Mouse (Mus musculus) stomach, postnatal 0 days (tissue): ENCODE measurements around the gene Akr1b8.

ENCODE experiments used
- CTCF ChIP-seq: IDR thresholded peaks from 2 replicates; pipeline ENCODE4 v1.5.1; 2016; ENCODE audit warnings: antibody characterized with exemption, low read depth, mild to moderate bottlenecking, moderate library complexity
- EP300 ChIP-seq: optimal IDR thresholded peaks from 2 replicates; pipeline ENCODE3; 2016; ENCODE audit warnings: antibody characterized with exemption

DNA sequence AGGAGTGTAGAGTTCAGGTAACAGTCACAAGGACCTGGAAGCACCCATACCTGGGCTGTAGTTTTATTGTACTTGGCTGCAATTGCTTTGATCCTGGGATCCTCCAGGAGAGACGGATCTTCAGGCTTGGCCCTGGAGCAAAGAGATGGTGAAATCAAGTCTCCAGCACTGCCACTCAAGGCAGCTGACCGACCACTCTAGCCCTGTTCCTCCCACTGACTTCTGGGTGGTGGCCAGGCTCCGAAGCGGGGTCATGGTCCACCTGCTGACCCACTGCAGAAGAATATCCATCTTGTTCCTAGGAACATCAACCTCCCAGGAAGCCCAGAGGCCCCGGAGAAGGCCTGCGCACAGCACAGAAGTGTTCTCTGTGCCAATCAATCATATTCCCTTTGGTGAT is 44.4 kb upstream of the Akr1b8 start:
- TF ChIP-seq CTCF (no peak), EP300 (no peak)
